Mouse (Mus musculus): Measurements from ENCODE around the gene Nup214. TPM values are rescaled to one million over a fixed set of nuclear protein-coding genes. Genes with fewer than 3 reads are reported as not detected.
A peak's percentile ranks its signal among the peaks of the same experiment; 100 is the strongest.

Nup214 gene
- 12.4 and 13.5 TPM in 2 replicates for polyA plus RNA-seq (2012; rRNA removed)
- polyA plus RNA-seq (2014; fragmentation: Nextera tagmentation; extraction: Ambion mirVana) = 33.6 and 40.4 TPM in 2 replicates

DNA sequence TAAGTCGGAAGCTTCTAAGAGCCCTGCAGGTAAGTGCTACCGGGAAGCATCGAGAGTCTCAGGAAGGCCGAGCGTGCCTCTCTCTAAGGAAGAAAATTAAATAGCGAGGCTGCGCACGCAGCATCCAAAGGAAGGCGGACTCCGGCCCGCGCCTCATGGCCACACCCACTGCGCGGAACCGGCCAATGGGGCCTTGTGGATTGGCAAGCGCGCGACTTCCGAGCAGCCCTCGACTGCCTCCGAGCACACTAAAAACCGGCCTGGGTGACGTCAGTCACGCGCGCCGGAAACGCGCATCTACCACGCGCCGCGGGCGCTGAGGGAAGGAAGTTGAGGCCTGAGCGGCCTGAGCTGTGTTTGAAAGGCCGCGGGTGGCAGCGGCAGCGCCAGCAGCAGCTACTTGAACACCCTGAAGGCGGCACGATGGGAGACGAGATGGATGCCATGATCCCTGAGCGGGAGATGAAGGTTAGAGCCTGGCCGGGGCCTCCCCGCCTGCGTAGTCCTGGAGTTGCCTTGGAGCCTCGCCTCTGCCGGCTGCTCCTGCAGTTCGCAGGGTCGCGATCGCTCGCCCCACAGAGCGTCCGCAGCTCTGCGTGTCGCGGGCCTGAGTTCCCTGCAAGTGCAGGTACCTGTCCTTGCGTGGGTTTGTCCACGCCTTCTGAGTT lies at the start of gene Nup214:
Gene Nup214 (plus strand): TSS at position 296 of the 668 bp plus-strand sequence.
- WGBS (ENCODE audit: insufficient replicate concordance) = under 1% methylated on average over 60 of the region's 60 CpGs
- peaks cover 8 to 13% of the 10 kb centered on the region in 2 experiments for H3K4me1 ChIP-seq (replicated peaks; ENCODE audit: control insufficient read depth in 2 of 2, insufficient read depth in 2 of 2, low read length in 1 of 2)
- H3K9me3 ChIP-seq (ENCODE audit: control insufficient read depth, low read length) = no peaks in the 10 kb centered on the region
- ATAC-seq (ENCODE audit: insufficient read depth) (peak; percentile 99), DNase-seq (ENCODE audit: low read depth in 3 of 3, low spot score in 3 of 3) (peak; percentile 95 to 97 (median 96))
- peak within 1 kb of the TSS; percentile 93 to 99 for H3K4me3 ChIP-seq (ENCODE audit: insufficient read depth in 1 of 2, low read depth in 2 of 2, low read length in 2 of 2)
- H3K27ac ChIP-seq = peak within 1 kb of the TSS; percentile 44
- H3K4me2 ChIP-seq (ENCODE audit: low read depth) = peak within 1 kb of the TSS; percentile 97
- H3K36me3 ChIP-seq (replicated peaks; ENCODE audit: control insufficient read depth, insufficient read depth, low read depth) = peaks cover 18% of the 10 kb centered on the region
- H3K9ac ChIP-seq (replicated peaks) = peak within 1 kb of the TSS; percentile 86
- H3K27me3 ChIP-seq (ENCODE audit: control insufficient read depth, insufficient read depth, low read length) = no peaks in the 10 kb centered on the region
- TF ChIP-seq CTCF (IDR thresholded peaks at IDR 0.05; ENCODE audit: low read depth) (no peak), EP300 (IDR thresholded peaks at IDR 0.05; ENCODE audit: low read depth) (no peak)

DNA sequence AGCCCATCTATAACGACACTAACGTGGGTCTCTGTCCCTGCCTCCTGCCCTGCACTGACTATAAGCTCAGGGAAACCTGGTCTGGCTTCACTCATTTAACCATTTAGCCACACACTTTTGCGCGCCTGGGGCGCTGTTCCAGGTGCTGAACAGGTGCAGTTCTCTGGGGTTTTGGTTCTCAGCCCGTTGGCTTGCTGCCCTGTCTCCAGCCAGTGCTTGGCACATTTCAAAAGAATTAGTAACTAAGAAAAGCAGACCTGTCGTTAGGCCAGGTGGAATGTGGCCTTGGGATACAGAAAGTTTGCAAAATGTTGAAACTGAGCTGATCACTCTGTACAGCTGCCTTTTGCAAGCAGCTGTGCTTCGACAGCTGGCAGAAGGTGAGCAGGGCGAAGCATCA lies 49.4 kb upstream of the Nup214 start:
- H3K27ac ChIP-seq = no peak overlapping the region
- ATAC-seq (ENCODE audit: insufficient read depth) = no peak
- no peak overlapping the region for H3K4me2 ChIP-seq (ENCODE audit: low read depth)
- no peaks in the 10 kb centered on the region for H3K27me3 ChIP-seq (ENCODE audit: control insufficient read depth, insufficient read depth, low read length)
- no peak overlapping the region for H3K9ac ChIP-seq (replicated peaks)
- WGBS (ENCODE audit: insufficient replicate concordance) = 20% methylated on average over 9 of the region's 9 CpGs
- TF ChIP-seq EP300 (IDR thresholded peaks at IDR 0.05; ENCODE audit: low read depth) (no peak), CTCF (IDR thresholded peaks at IDR 0.05; ENCODE audit: low read depth) (no peak)
- H3K9me3 ChIP-seq (ENCODE audit: control insufficient read depth, low read length) = no peaks in the 10 kb centered on the region
- H3K36me3 ChIP-seq (replicated peaks; ENCODE audit: control insufficient read depth, insufficient read depth, low read depth) = no peaks in the 10 kb centered on the region
- no peak for DNase-seq (ENCODE audit: low read depth in 3 of 3, low spot score in 3 of 3)
- H3K4me3 ChIP-seq (ENCODE audit: insufficient read depth in 1 of 2, low read depth in 2 of 2, low read length in 2 of 2) = no peak overlapping the region
- no peaks in the 10 kb centered on the region for H3K4me1 ChIP-seq (replicated peaks; ENCODE audit: control insufficient read depth in 2 of 2, insufficient read depth in 2 of 2, low read length in 1 of 2)

DNA sequence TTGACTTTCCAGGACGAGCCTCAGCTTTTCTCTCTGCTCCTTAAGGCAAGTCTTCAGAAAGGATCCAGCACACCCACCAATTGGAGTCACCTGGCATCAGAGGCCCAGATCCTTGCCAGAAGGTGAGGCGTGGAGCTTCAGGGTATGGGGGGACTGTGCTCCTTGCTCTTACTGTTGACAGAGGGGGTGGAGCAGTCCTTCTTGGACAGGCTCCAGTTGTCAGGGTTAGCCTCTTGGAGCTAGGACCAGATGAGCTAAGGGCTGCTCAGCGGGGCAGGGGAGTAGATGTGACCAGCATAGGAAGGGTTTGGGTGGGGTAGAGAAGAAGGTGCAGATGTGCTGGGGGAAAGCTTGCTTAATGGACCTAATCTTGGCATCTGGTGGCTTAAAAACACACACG lies 48.3 kb upstream of the Nup214 start:
- Histone ChIP-seq H3K36me3 (replicated peaks; ENCODE audit: control insufficient read depth, insufficient read depth, low read depth) (no peaks in the 10 kb centered on the region), H3K27me3 (ENCODE audit: control insufficient read depth, insufficient read depth, low read length) (no peaks in the 10 kb centered on the region), H3K9ac (replicated peaks) (no peak overlapping the region), H3K4me3 (ENCODE audit: insufficient read depth in 1 of 2, low read depth in 2 of 2, low read length in 2 of 2) (no peak overlapping the region), H3K4me1 (replicated peaks; ENCODE audit: control insufficient read depth in 2 of 2, insufficient read depth in 2 of 2, low read length in 1 of 2) (no peaks in the 10 kb centered on the region), H3K4me2 (ENCODE audit: low read depth) (no peak overlapping the region), H3K9me3 (ENCODE audit: control insufficient read depth, low read length) (no peaks in the 10 kb centered on the region), H3K27ac (no peak overlapping the region)
- TF ChIP-seq CTCF (IDR thresholded peaks at IDR 0.05; ENCODE audit: low read depth) = no peak
- no peak for TF ChIP-seq EP300 (IDR thresholded peaks at IDR 0.05; ENCODE audit: low read depth)
- ATAC-seq (ENCODE audit: insufficient read depth) (no peak), DNase-seq (ENCODE audit: low read depth in 3 of 3, low spot score in 3 of 3) (no peak)
- 34% methylated on average over 4 of the region's 4 CpGs for WGBS (ENCODE audit: insufficient replicate concordance)

DNA sequence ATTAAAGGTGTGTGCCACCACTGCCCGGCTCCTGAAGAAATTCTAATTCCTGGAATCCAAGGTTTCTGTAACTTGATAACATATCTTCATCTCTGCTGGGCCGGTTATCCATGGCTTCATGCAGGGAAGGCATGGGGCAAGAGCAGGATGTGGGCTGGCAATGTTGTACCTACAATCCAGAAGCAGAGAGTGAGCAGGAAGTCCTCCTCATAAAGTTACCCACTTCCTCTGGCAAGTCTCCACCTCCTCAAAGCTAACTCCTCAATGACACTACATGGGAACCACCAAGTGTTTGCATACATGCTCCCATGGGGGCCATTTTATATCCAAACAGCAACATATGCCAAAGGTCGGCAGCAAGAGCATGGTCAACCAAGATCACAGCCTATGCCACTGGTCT lies 44.6 kb upstream of the Nup214 start:
- DNase-seq (ENCODE audit: low read depth in 3 of 3, low spot score in 3 of 3) (no peak), ATAC-seq (ENCODE audit: insufficient read depth) (no peak)
- no peaks in the 10 kb centered on the region for H3K36me3 ChIP-seq (replicated peaks; ENCODE audit: control insufficient read depth, insufficient read depth, low read depth)
- H3K27ac ChIP-seq = no peak overlapping the region
- H3K4me1 ChIP-seq (replicated peaks; ENCODE audit: control insufficient read depth in 2 of 2, insufficient read depth in 2 of 2, low read length in 1 of 2) = no peaks in the 10 kb centered on the region
- no peaks in the 10 kb centered on the region for H3K9me3 ChIP-seq (ENCODE audit: control insufficient read depth, low read length)
- 43% methylated on average over 3 of the region's 3 CpGs for WGBS (ENCODE audit: insufficient replicate concordance)
- H3K9ac ChIP-seq (replicated peaks) = no peak overlapping the region
- no peak overlapping the region for H3K4me2 ChIP-seq (ENCODE audit: low read depth)
- TF ChIP-seq CTCF (IDR thresholded peaks at IDR 0.05; ENCODE audit: low read depth) (no peak), EP300 (IDR thresholded peaks at IDR 0.05; ENCODE audit: low read depth) (no peak)
- H3K27me3 ChIP-seq (ENCODE audit: control insufficient read depth, insufficient read depth, low read length) = no peaks in the 10 kb centered on the region
- H3K4me3 ChIP-seq (ENCODE audit: insufficient read depth in 1 of 2, low read depth in 2 of 2, low read length in 2 of 2) = no peak overlapping the region

DNA sequence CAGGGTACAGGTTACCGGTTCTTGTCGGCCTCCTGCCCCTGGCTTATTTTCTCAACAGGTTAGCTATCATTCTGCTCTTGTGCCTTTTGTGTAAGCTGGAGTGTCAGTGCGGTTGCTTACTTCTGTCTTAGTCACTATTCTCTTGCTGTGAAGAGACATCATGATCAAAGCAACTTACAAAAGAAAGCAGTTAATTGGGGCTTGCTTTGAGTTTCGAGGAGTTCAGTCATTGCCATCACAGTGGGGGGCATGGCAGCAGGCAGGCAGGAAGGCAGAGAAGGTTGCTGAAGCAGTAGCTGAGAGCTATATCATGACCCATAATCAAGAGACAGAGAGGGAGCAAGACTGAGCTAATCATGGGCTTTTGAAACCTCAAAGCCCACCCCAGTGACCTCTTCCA lies 39.7 kb upstream of the Nup214 start:
- ATAC-seq (ENCODE audit: insufficient read depth) (no peak), DNase-seq (ENCODE audit: low read depth in 3 of 3, low spot score in 3 of 3) (no peak)
- H3K9me3 ChIP-seq (ENCODE audit: control insufficient read depth, low read length) = no peaks in the 10 kb centered on the region
- H3K4me1 ChIP-seq (replicated peaks; ENCODE audit: control insufficient read depth in 2 of 2, insufficient read depth in 2 of 2, low read length in 1 of 2) = no peaks in the 10 kb centered on the region
- no peaks in the 10 kb centered on the region for H3K27me3 ChIP-seq (ENCODE audit: control insufficient read depth, insufficient read depth, low read length)
- 51% methylated on average over 4 of the region's 4 CpGs for WGBS (ENCODE audit: insufficient replicate concordance)
- no peak overlapping the region for H3K4me3 ChIP-seq (ENCODE audit: insufficient read depth in 1 of 2, low read depth in 2 of 2, low read length in 2 of 2)
- no peak for TF ChIP-seq CTCF (IDR thresholded peaks at IDR 0.05; ENCODE audit: low read depth)
- TF ChIP-seq EP300 (IDR thresholded peaks at IDR 0.05; ENCODE audit: low read depth) = no peak
- no peak overlapping the region for H3K9ac ChIP-seq (replicated peaks)
- H3K27ac ChIP-seq = no peak overlapping the region
- H3K4me2 ChIP-seq (ENCODE audit: low read depth) = no peak overlapping the region
- H3K36me3 ChIP-seq (replicated peaks; ENCODE audit: control insufficient read depth, insufficient read depth, low read depth) = no peaks in the 10 kb centered on the region

All from liver, embryonic 14.5 days (tissue).